Mouse (Mus musculus): Measurements from ENCODE around the gene Prdm16. TPM values are rescaled to one million over a fixed set of nuclear protein-coding genes. Genes with fewer than 3 reads are reported as not detected.

The Prdm16 gene
- polyA plus RNA-seq, 1 experiment from 2014 or later: 16.2 TPM

GRCm38 (mm10) chr4:154638320-154638886, 1.7 kb upstream of the Prdm16 start:
- ATAC-seq (ENCODE audit: low FRiP score, low read depth): no peak
- no peaks in the 10 kb centered on the region for H3K36me3 ChIP-seq
- H3K4me3 ChIP-seq: peak overlapping the region; percentile 61; the same call in 1 of the 2 replicates
- peaks cover 99% of the 10 kb centered on the region for H3K27me3 ChIP-seq
- H3K4me2 ChIP-seq (replicated peaks): peak overlapping the region; percentile 91; the same call in 1 of the 2 replicates
- WGBS: 1% methylated on average over 15 of the region's 15 CpGs
- peaks cover 71% of the 10 kb centered on the region for H3K4me1 ChIP-seq
- no peak overlapping the region for H3K27ac ChIP-seq (replicated peaks)
- no peak overlapping the region for H3K9ac ChIP-seq (replicated peaks)
- H3K9me3 ChIP-seq: no peaks in the 10 kb centered on the region

GRCm38 (mm10) chr4:154637468-154638319, 1.0 kb upstream of the Prdm16 start:
- Histone ChIP-seq H3K4me2 (replicated peaks) (peak overlapping the region; percentile 91), H3K36me3 (no peaks in the 10 kb centered on the region), H3K27me3 (peaks cover 99% of the 10 kb centered on the region), H3K4me1 (peaks cover 78% of the 10 kb centered on the region), H3K27ac (replicated peaks) (no peak overlapping the region), H3K4me3 (peak overlapping the region; percentile 61), H3K9me3 (no peaks in the 10 kb centered on the region), H3K9ac (replicated peaks) (peak overlapping the region; percentile 78)
- WGBS: 1% methylated on average over 38 of the region's 73 CpGs
- no peak for ATAC-seq (ENCODE audit: low FRiP score, low read depth)

GRCm38 (mm10) chr4:154636053-154636433, 630 bp downstream of the Prdm16 start:
- 1% methylated on average over 21 of the region's 30 CpGs for WGBS
- no peaks in the 10 kb centered on the region for H3K36me3 ChIP-seq
- peak overlapping the region; percentile 61 for H3K4me3 ChIP-seq
- no peaks in the 10 kb centered on the region for H3K9me3 ChIP-seq
- peak; percentile 74 for ATAC-seq (ENCODE audit: low FRiP score, low read depth)
- peak overlapping the region; percentile 78 for H3K9ac ChIP-seq (replicated peaks)
- peak overlapping the region; percentile 91 for H3K4me2 ChIP-seq (replicated peaks)
- H3K27ac ChIP-seq (replicated peaks): peak overlapping the region; percentile 81
- H3K4me1 ChIP-seq: peaks cover 82% of the 10 kb centered on the region
- peaks cover 98% of the 10 kb centered on the region for H3K27me3 ChIP-seq

- Histone ChIP-seq H3K27ac (replicated peaks) (peak overlapping the region; percentile 81), H3K36me3 (no peaks in the 10 kb centered on the region), H3K4me1 (peaks cover 79% of the 10 kb centered on the region), H3K9me3 (no peaks in the 10 kb centered on the region), H3K4me3 (peak overlapping the region; percentile 61), H3K9ac (replicated peaks) (peak overlapping the region; percentile 78), H3K4me2 (replicated peaks) (peak overlapping the region; percentile 91), H3K27me3 (peaks cover 95% of the 10 kb centered on the region)
- under 1% methylated on average over 78 of the region's 94 CpGs for WGBS
- peak; percentile 57 for ATAC-seq (ENCODE audit: low FRiP score, low read depth)
Measured at GRCm38 (mm10) chr4:154635241-154636052, 1.2 kb downstream of the Prdm16 start.

GRCm38 (mm10) chr4:154634470-154635240, 2.0 kb downstream of the Prdm16 start:
- 7% methylated on average over 44 of the region's 44 CpGs for WGBS
- H3K4me1 ChIP-seq: peaks cover 77% of the 10 kb centered on the region
- H3K27me3 ChIP-seq: peaks cover 94% of the 10 kb centered on the region
- H3K4me3 ChIP-seq: peak overlapping the region; percentile 61
- H3K9me3 ChIP-seq: no peaks in the 10 kb centered on the region
- H3K36me3 ChIP-seq: no peaks in the 10 kb centered on the region
- no peak overlapping the region for H3K27ac ChIP-seq (replicated peaks)
- peak overlapping the region; percentile 78 for H3K9ac ChIP-seq (replicated peaks)
- peak overlapping the region; percentile 91 for H3K4me2 ChIP-seq (replicated peaks)
- ATAC-seq (ENCODE audit: low FRiP score, low read depth): no peak

- Histone ChIP-seq H3K4me1 (peaks cover 80% of the 10 kb centered on the region), H3K9me3 (no peaks in the 10 kb centered on the region), H3K27ac (replicated peaks) (no peak overlapping the region), H3K4me2 (replicated peaks) (peak overlapping the region; percentile 91), H3K4me3 (peak overlapping the region; percentile 61), H3K36me3 (no peaks in the 10 kb centered on the region), H3K27me3 (peaks cover 94% of the 10 kb centered on the region), H3K9ac (replicated peaks) (0 out of 2 replicates have a peak overlapping the region, but pooled peaks have one; percentile 15)
- ATAC-seq (ENCODE audit: low FRiP score, low read depth): no peak
- WGBS: 36% methylated on average over 3 of the region's 3 CpGs
Measured at GRCm38 (mm10) chr4:154634001-154634400, 2.7 kb downstream of the Prdm16 start.

- 32% methylated on average over 14 of the region's 14 CpGs for WGBS
- peak overlapping the region; percentile 91 for H3K4me2 ChIP-seq (replicated peaks)
- ATAC-seq (ENCODE audit: low FRiP score, low read depth): no peak
- peak overlapping the region; percentile 28; the same call in 1 of the 2 replicates for H3K9ac ChIP-seq (replicated peaks)
- H3K4me1 ChIP-seq: peaks cover 82% of the 10 kb centered on the region
- H3K9me3 ChIP-seq: no peaks in the 10 kb centered on the region
- H3K36me3 ChIP-seq: no peaks in the 10 kb centered on the region
- peaks cover 94% of the 10 kb centered on the region for H3K27me3 ChIP-seq
- H3K4me3 ChIP-seq: peak overlapping the region; percentile 61
- H3K27ac ChIP-seq (replicated peaks): no peak overlapping the region
Measured at GRCm38 (mm10) chr4:154632800-154633764, 3.6 kb downstream of the Prdm16 start.

- Histone ChIP-seq H3K27me3 (peaks cover 91% of the 10 kb centered on the region), H3K9ac (replicated peaks) (no peak overlapping the region), H3K27ac (replicated peaks) (no peak overlapping the region), H3K9me3 (no peaks in the 10 kb centered on the region), H3K4me2 (replicated peaks) (no peak overlapping the region), H3K4me3 (no peak overlapping the region), H3K36me3 (no peaks in the 10 kb centered on the region), H3K4me1 (peaks cover 88% of the 10 kb centered on the region)
- ATAC-seq (ENCODE audit: low FRiP score, low read depth): no peak
- 62% methylated on average over 3 of the region's 3 CpGs for WGBS
Measured at GRCm38 (mm10) chr4:154630763-154631162, 5.9 kb downstream of the Prdm16 start.

GRCm38 (mm10) chr4:154627419-154628142, 9.1 kb downstream of the Prdm16 start:
- Histone ChIP-seq H3K4me3 (no peak overlapping the region), H3K36me3 (no peaks in the 10 kb centered on the region), H3K9me3 (no peaks in the 10 kb centered on the region), H3K4me1 (peaks cover 69% of the 10 kb centered on the region), H3K27me3 (peaks cover 88% of the 10 kb centered on the region), H3K4me2 (replicated peaks) (no peak overlapping the region), H3K27ac (replicated peaks) (no peak overlapping the region), H3K9ac (replicated peaks) (0 out of 2 replicates have a peak overlapping the region, but pooled peaks have one; percentile 15)
- WGBS: 86% methylated on average over 5 of the region's 5 CpGs
- no peak for ATAC-seq (ENCODE audit: low FRiP score, low read depth)

GRCm38 (mm10) chr4:154626282-154626681, 10.4 kb downstream of the Prdm16 start:
- whole genome bisulfite sequencing: 97% methylated on average over 2 of the region's 2 CpGs
- Histone ChIP-seq H3K36me3 (no peaks in the 10 kb centered on the region), H3K9me3 (no peaks in the 10 kb centered on the region), H3K27me3 (peaks cover 87% of the 10 kb centered on the region), H3K4me3 (no peak overlapping the region), H3K4me1 (peaks cover 69% of the 10 kb centered on the region), H3K27ac (replicated peaks) (no peak overlapping the region), H3K9ac (replicated peaks) (no peak overlapping the region), H3K4me2 (replicated peaks) (no peak overlapping the region)
- no peak for ATAC-seq (ENCODE audit: low FRiP score, low read depth)

Data from midbrain, embryonic 12.5 days (tissue).